Mouse (Mus musculus): ENCODE measurements around the gene F13b. TPM values are rescaled to one million over a fixed set of nuclear protein-coding genes. Genes with fewer than 3 reads are reported as not detected.

The F13b gene
- polyA plus RNA-seq, 1 experiment from 2014 or later: not detected

- H3K9ac ChIP-seq: no peak overlapping the region
These were observed 1.8 kb upstream of the F13b start for GRCm38 (mm10) chr1:139499751-139500150.

GRCm38 (mm10) chr1:139514556-139514955 is 13.1 kb downstream of the F13b start:
- WGBS: 90% methylated on average over 12 of the region's 12 CpGs
- no peak for ATAC-seq (ENCODE audit: insufficient number of reproducible peaks, insufficient read depth, low FRiP score, low TSS enrichment)
- H3K36me3 ChIP-seq: no peaks in the 10 kb centered on the region
- H3K9ac ChIP-seq: no peak overlapping the region
- H3K4me2 ChIP-seq (replicated peaks): no peak overlapping the region
- H3K4me1 ChIP-seq: no peaks in the 10 kb centered on the region
- no peaks in the 10 kb centered on the region for H3K27me3 ChIP-seq
- no peak overlapping the region for H3K27ac ChIP-seq
- H3K4me3 ChIP-seq: no peak overlapping the region
- no peaks in the 10 kb centered on the region for H3K9me3 ChIP-seq

More at GRCm38 (mm10) chr1:139499751-139500150, 1.8 kb upstream of the F13b start:
- Histone ChIP-seq H3K4me3 (no peak overlapping the region), H3K4me2 (replicated peaks) (no peak overlapping the region), H3K4me1 (no peaks in the 10 kb centered on the region), H3K9me3 (no peaks in the 10 kb centered on the region), H3K27me3 (no peaks in the 10 kb centered on the region), H3K27ac (no peak overlapping the region), H3K36me3 (peaks cover 3% of the 10 kb centered on the region; the same call in 1 of the 2 replicates)
- no peak for ATAC-seq (ENCODE audit: insufficient number of reproducible peaks, insufficient read depth, low FRiP score, low TSS enrichment)

- Histone ChIP-seq H3K27ac (no peak overlapping the region), H3K9me3 (no peaks in the 10 kb centered on the region), H3K4me2 (replicated peaks) (no peak overlapping the region), H3K36me3 (no peaks in the 10 kb centered on the region), H3K9ac (no peak overlapping the region), H3K4me1 (no peaks in the 10 kb centered on the region), H3K4me3 (no peak overlapping the region), H3K27me3 (no peaks in the 10 kb centered on the region)
- WGBS: 75% methylated on average over 1 of the region's 1 CpGs
- ATAC-seq (ENCODE audit: insufficient number of reproducible peaks, insufficient read depth, low FRiP score, low TSS enrichment): no peak
These were observed 47.0 kb downstream of the F13b start for GRCm38 (mm10) chr1:139548536-139548935.

GRCm38 (mm10) chr1:139551311-139551710 is 49.8 kb downstream of the F13b start:
- no peak overlapping the region for H3K9ac ChIP-seq
- no peak overlapping the region for H3K4me2 ChIP-seq (replicated peaks)
- WGBS: 66% methylated on average over 1 of the region's 1 CpGs
- no peaks in the 10 kb centered on the region for H3K27me3 ChIP-seq
- no peak for ATAC-seq (ENCODE audit: insufficient number of reproducible peaks, insufficient read depth, low FRiP score, low TSS enrichment)
- H3K4me1 ChIP-seq: no peaks in the 10 kb centered on the region
- no peak overlapping the region for H3K4me3 ChIP-seq
- no peaks in the 10 kb centered on the region for H3K36me3 ChIP-seq
- H3K27ac ChIP-seq: no peak overlapping the region
- no peaks in the 10 kb centered on the region for H3K9me3 ChIP-seq

GRCm38 (mm10) chr1:139560024-139560423 is 58.5 kb downstream of the F13b start, which contains the start of gene Cfhr1:
Gene Cfhr1 (minus strand): TSS chr1:139560272.
- WGBS: 44% methylated on average over 1 of the region's 1 CpGs

More at GRCm38 (mm10) chr1:139560024-139560423, 58.5 kb downstream of the F13b start, which contains the start of gene Cfhr1:
- H3K4me1 ChIP-seq: no peaks in the 10 kb centered on the region
- no peak within 1 kb of the TSS for H3K9ac ChIP-seq
- H3K4me2 ChIP-seq (replicated peaks): no peak within 1 kb of the TSS
- H3K4me3 ChIP-seq: no peak within 1 kb of the TSS
- H3K9me3 ChIP-seq: no peaks in the 10 kb centered on the region
- no peak within 1 kb of the TSS for H3K27ac ChIP-seq
- no peaks in the 10 kb centered on the region for H3K36me3 ChIP-seq
- H3K27me3 ChIP-seq: no peaks in the 10 kb centered on the region
- no peak for ATAC-seq (ENCODE audit: insufficient number of reproducible peaks, insufficient read depth, low FRiP score, low TSS enrichment)

Other genes starting within 250 kb of the F13b start
- 0.39 and 0.58 TPM in 2 replicates for gene Crb1, start 124.6 kb upstream of the F13b start, polyA plus RNA-seq (2016; fragmentation: Nextera tagmentation; extraction: Ambion mirVana)
- 12.9 and 13.3 TPM in 2 replicates for gene Zbtb41, start 79.4 kb upstream of the F13b start, polyA plus RNA-seq (2016; fragmentation: Nextera tagmentation; extraction: Ambion mirVana)
- 21.0 and 21.4 TPM in 2 replicates for gene Aspm, start 46.9 kb upstream of the F13b start, polyA plus RNA-seq (2016; fragmentation: Nextera tagmentation; extraction: Ambion mirVana)
- gene Cfhr1, start 58.6 kb downstream of the F13b start, polyA plus RNA-seq (2016; fragmentation: Nextera tagmentation; extraction: Ambion mirVana): not detected in 2 replicates

All from embryonic facial prominence, embryonic 12.5 days (tissue).